Mouse (Mus musculus): ENCODE measurements around the gene Htra3. TPM values are rescaled to one million over a fixed set of nuclear protein-coding genes. Genes with fewer than 3 reads are reported as not detected.

Htra3 gene
- polyA plus RNA-seq, 1 experiment, result 20.6 TPM

DNA sequence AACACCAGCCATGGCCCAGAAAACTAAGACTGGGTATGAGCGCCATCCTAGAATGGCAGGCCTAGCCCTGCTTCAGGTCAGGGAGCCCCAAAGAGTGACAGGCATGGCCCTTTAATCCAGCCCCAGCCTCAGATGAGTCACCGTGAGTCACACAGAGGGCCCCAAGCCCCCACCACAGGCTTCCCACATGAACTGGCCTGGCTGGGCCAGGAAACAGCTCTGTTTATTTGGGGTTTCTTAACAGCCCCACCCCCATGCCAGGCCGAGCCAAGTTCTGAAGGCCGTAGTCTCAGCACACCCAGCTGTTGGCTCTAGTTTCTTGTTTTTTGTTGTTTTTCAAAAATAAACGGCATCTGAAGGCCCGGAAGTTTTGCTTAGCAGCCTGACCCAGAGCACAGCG lies 6.5 kb downstream of the Htra3 start:
- Histone ChIP-seq H3K4me3 (ENCODE audit: extremely low read depth, insufficient read depth, insufficient read length) (no peak overlapping the region), H3K27me3 (ENCODE audit: control insufficient read depth, insufficient read depth, low read length) (no peaks in the 10 kb centered on the region), H3K27ac (ENCODE audit: insufficient read depth, low read length) (peak overlapping the region; percentile 13; the same call in 1 of the 2 replicates), H3K36me3 (ENCODE audit: control insufficient read depth, insufficient read depth, low read length) (no peaks in the 10 kb centered on the region), H3K4me1 (ENCODE audit: control insufficient read depth, insufficient read depth, insufficient read length) (no peaks in the 10 kb centered on the region)
- WGBS, result 36% methylated on average over 7 of the region's 7 CpGs
- TF ChIP-seq POLR2A (IDR thresholded peaks at IDR 0.05; ENCODE audit: low read depth, low read length) (no peak), CTCF (IDR thresholded peaks at IDR 0.05; ENCODE audit: extremely low read depth, insufficient read depth, insufficient read length, insufficient replicate concordance) (no peak)
- no peak for DNase-seq (ENCODE audit: low read depth in 1 of 2, low spot score in 2 of 2)

DNA sequence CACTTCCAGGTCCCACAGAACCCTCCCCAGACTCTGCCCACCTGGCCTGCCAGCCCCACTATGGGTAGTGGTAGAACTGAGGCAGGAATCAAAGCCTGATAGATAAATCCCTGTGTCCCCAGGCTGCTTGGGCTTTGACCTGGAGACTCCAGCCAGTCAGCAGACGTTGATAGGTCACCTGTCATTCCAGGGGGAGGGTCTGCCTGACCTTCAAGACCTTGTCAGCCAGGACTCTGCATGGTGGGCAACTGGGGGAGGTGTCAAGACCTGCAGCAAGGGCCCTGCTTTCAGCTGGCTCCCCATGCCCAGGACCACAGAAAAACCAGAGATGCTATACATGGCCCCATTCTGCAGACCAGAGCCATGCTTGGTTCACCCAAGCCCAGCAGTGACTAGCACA lies 7.0 kb downstream of the Htra3 start:
- H3K27me3 ChIP-seq (ENCODE audit: control insufficient read depth, insufficient read depth, low read length), result no peaks in the 10 kb centered on the region
- 78% methylated on average over 1 of the region's 1 CpGs for WGBS
- H3K27ac ChIP-seq (ENCODE audit: insufficient read depth, low read length), result no peak overlapping the region; the same call in 1 of the 2 replicates
- no peak for DNase-seq (ENCODE audit: low read depth in 1 of 2, low spot score in 2 of 2)
- TF ChIP-seq POLR2A (IDR thresholded peaks at IDR 0.05; ENCODE audit: low read depth, low read length) (no peak), CTCF (IDR thresholded peaks at IDR 0.05; ENCODE audit: extremely low read depth, insufficient read depth, insufficient read length, insufficient replicate concordance) (no peak)
- no peak overlapping the region for H3K4me3 ChIP-seq (ENCODE audit: extremely low read depth, insufficient read depth, insufficient read length)
- H3K36me3 ChIP-seq (ENCODE audit: control insufficient read depth, insufficient read depth, low read length), result no peaks in the 10 kb centered on the region
- no peaks in the 10 kb centered on the region for H3K4me1 ChIP-seq (ENCODE audit: control insufficient read depth, insufficient read depth, insufficient read length)

- WGBS, result 85% methylated on average over 9 of the region's 9 CpGs
- DNase-seq (ENCODE audit: low read depth in 1 of 2, low spot score in 2 of 2), result no peak
Measured at GRCm38 (mm10) chr5:35671474-35671891, 8.1 kb downstream of the Htra3 start.

DNA sequence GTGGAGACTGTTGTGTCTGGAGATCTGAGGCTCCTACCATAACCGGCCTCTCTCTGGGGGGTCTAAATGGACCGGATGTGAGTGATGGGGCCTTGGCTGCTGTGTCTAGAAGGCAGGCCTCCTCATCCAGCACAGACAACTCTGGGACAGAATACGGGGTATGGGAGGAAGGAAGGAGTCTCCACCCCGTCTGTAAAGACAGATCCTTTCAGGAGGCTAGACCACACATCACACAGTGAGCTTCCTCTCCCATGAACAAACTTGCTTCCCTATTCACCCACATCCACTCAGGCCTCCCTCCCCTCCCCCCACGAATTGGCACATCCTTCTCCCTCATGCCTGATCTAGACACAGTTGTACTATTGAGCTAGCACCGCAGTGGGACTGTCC lies 9.2 kb downstream of the Htra3 start:
- TF ChIP-seq POLR2A (IDR thresholded peaks at IDR 0.05; ENCODE audit: low read depth, low read length) (no peak), CTCF (IDR thresholded peaks at IDR 0.05; ENCODE audit: extremely low read depth, insufficient read depth, insufficient read length, insufficient replicate concordance) (no peak)
- H3K27ac ChIP-seq (ENCODE audit: insufficient read depth, low read length), result no peak overlapping the region
- H3K4me3 ChIP-seq (ENCODE audit: extremely low read depth, insufficient read depth, insufficient read length), result no peak overlapping the region
- no peaks in the 10 kb centered on the region for H3K27me3 ChIP-seq (ENCODE audit: control insufficient read depth, insufficient read depth, low read length)
- WGBS, result 23% methylated on average over 6 of the region's 6 CpGs
- no peaks in the 10 kb centered on the region for H3K4me1 ChIP-seq (ENCODE audit: control insufficient read depth, insufficient read depth, insufficient read length)
- no peak for DNase-seq (ENCODE audit: low read depth in 1 of 2, low spot score in 2 of 2)
- H3K36me3 ChIP-seq (ENCODE audit: control insufficient read depth, insufficient read depth, low read length), result no peaks in the 10 kb centered on the region

More at GRCm38 (mm10) chr5:35671474-35671891, 8.1 kb downstream of the Htra3 start:
- H3K27ac ChIP-seq (ENCODE audit: insufficient read depth, low read length), result no peak overlapping the region
- no peaks in the 10 kb centered on the region for H3K36me3 ChIP-seq (ENCODE audit: control insufficient read depth, insufficient read depth, low read length)
- no peak for TF ChIP-seq CTCF (IDR thresholded peaks at IDR 0.05; ENCODE audit: extremely low read depth, insufficient read depth, insufficient read length, insufficient replicate concordance)
- H3K27me3 ChIP-seq (ENCODE audit: control insufficient read depth, insufficient read depth, low read length), result no peaks in the 10 kb centered on the region
- no peak overlapping the region for H3K4me3 ChIP-seq (ENCODE audit: extremely low read depth, insufficient read depth, insufficient read length)
- no peaks in the 10 kb centered on the region for H3K4me1 ChIP-seq (ENCODE audit: control insufficient read depth, insufficient read depth, insufficient read length)

DNA sequence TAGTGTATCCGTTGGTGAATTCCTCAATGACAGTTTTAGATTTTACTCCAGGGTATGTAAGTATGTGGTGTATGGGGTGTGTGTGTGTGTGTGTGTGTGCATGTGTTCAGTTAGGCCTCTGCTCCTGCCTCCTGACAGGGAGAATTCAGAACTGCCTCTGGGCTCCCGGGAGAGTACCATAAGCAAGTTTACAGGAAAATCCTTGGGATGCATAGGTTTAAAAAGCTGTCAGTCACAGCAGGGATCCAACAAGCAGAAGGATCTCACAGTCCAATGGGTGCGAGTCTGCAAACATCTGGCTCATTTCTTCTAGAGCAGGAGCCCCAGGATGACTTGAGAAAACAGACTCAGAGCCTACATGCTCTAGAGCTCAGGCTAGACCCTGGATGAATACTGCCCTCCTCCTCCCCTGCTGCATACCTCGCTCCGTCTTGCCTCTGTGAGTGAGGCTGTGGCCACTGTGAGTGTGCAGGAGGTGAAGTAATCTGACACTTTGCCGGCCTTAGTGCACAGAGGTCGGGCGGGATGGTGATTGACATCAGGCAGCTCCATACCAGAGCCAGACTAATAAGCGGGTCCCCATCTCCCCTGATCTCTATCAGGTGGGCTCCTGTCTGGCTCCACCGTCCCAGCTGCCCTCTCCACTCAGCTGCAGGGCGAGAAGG lies 9.7 kb downstream of the Htra3 start:
- no peak for TF ChIP-seq POLR2A (IDR thresholded peaks at IDR 0.05; ENCODE audit: low read depth, low read length)
- TF ChIP-seq CTCF (IDR thresholded peaks at IDR 0.05; ENCODE audit: extremely low read depth, insufficient read depth, insufficient read length, insufficient replicate concordance), result no peak
- no peak for DNase-seq (ENCODE audit: low read depth in 1 of 2, low spot score in 2 of 2)
- Histone ChIP-seq H3K27ac (ENCODE audit: insufficient read depth, low read length) (no peak overlapping the region), H3K4me3 (ENCODE audit: extremely low read depth, insufficient read depth, insufficient read length) (no peak overlapping the region), H3K4me1 (ENCODE audit: control insufficient read depth, insufficient read depth, insufficient read length) (no peaks in the 10 kb centered on the region), H3K36me3 (ENCODE audit: control insufficient read depth, insufficient read depth, low read length) (no peaks in the 10 kb centered on the region), H3K27me3 (ENCODE audit: control insufficient read depth, insufficient read depth, low read length) (no peaks in the 10 kb centered on the region)
- 67% methylated on average over 11 of the region's 11 CpGs for WGBS

DNA sequence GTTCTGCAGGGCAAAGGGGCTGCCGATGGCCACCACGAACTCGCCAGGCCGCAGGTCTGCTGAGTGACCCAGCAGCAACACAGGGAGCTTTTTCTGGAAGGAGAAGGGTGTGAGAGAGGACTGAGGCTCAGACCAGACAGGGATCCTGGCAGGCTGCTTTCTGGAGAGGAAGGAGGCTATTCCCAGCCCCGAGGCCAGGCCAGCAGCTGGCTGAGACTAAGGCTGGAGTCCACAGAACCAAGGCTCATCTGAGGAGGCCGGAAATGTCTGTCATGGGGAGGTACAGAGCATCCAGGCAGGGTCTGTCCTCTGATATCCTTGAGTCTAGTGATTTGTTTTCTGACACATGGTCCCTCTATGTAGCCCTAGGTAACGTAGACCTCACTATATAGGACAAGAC lies 13.4 kb downstream of the Htra3 start:
- Histone ChIP-seq H3K4me3 (ENCODE audit: extremely low read depth, insufficient read depth, insufficient read length) (no peak overlapping the region), H3K27ac (ENCODE audit: insufficient read depth, low read length) (no peak overlapping the region), H3K27me3 (ENCODE audit: control insufficient read depth, insufficient read depth, low read length) (no peaks in the 10 kb centered on the region), H3K4me1 (ENCODE audit: control insufficient read depth, insufficient read depth, insufficient read length) (no peaks in the 10 kb centered on the region), H3K36me3 (ENCODE audit: control insufficient read depth, insufficient read depth, low read length) (no peaks in the 10 kb centered on the region)
- TF ChIP-seq CTCF (IDR thresholded peaks at IDR 0.05; ENCODE audit: extremely low read depth, insufficient read depth, insufficient read length, insufficient replicate concordance), result no peak
- TF ChIP-seq POLR2A (IDR thresholded peaks at IDR 0.05; ENCODE audit: low read depth, low read length), result no peak
- DNase-seq (ENCODE audit: low read depth in 1 of 2, low spot score in 2 of 2), result no peak
- 92% methylated on average over 7 of the region's 7 CpGs for WGBS

- Histone ChIP-seq H3K27me3 (ENCODE audit: control insufficient read depth, insufficient read depth, low read length) (no peaks in the 10 kb centered on the region), H3K4me3 (ENCODE audit: extremely low read depth, insufficient read depth, insufficient read length) (no peak overlapping the region), H3K36me3 (ENCODE audit: control insufficient read depth, insufficient read depth, low read length) (no peaks in the 10 kb centered on the region), H3K27ac (ENCODE audit: insufficient read depth, low read length) (no peak overlapping the region), H3K4me1 (ENCODE audit: control insufficient read depth, insufficient read depth, insufficient read length) (no peaks in the 10 kb centered on the region)
- TF ChIP-seq POLR2A (IDR thresholded peaks at IDR 0.05; ENCODE audit: low read depth, low read length) (no peak), CTCF (IDR thresholded peaks at IDR 0.05; ENCODE audit: extremely low read depth, insufficient read depth, insufficient read length, insufficient replicate concordance) (no peak)
- DNase-seq (ENCODE audit: low read depth in 1 of 2, low spot score in 2 of 2), result no peak
- 89% methylated on average over 9 of the region's 9 CpGs for WGBS
Measured at GRCm38 (mm10) chr5:35662021-35662545, 17.5 kb downstream of the Htra3 start.

All from spleen, adult 2 months (tissue).